Mouse (Mus musculus): ENCODE measurements around the gene Mroh2a.

DNA sequence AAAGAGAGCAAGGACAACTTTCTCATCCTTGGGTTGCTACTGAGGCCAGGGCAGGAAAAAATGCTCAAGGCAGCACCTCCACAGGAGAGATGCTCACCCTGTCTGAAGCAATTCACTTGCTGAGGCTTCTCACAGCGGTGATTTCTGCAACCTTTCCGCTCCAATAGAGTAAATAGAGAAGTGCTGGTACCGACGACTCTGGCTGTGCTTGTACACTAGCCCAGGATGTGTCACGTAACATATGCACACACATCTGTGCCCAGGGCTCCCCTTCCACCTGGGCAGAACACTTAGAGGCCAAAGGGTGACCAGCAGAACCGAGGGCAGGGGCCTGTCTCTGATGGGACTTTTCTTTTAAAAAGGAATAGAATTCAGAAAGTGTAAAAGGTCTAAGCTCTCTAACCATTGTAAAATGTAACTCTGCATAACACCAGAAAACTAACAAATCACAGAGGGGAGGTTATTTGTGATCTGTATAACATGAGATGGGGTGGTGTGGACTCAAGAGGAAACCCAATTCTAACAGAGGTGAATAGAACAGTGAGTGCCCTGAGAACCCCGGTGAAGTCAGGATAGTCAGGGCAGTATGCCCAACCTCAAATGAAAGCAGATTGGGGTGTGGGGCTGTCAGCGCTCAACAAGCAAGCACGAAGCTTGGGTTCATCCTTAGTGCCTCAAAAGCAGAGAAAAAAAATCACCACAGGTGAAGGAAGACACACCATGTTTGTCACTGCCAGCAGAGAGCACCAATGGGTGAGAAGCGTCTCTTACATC lies 34.0 kb downstream of the Mroh2a start:
- no peak for TF ChIP-seq CTCF (IDR thresholded peaks at IDR 0.05; ENCODE audit: borderline replicate concordance, extremely low read depth, insufficient read depth, insufficient read length)
- no peak for TF ChIP-seq POLR2A (IDR thresholded peaks at IDR 0.05; ENCODE audit: borderline replicate concordance, extremely low read depth, insufficient read depth, insufficient read length, poor library complexity, severe bottlenecking)

All from brain, embryonic 14.5 days (tissue).